Mouse (Mus musculus) forebrain, embryonic 13.5 days (tissue): ENCODE measurements at regions not wholly inside any gene's neighbourhood (a gene's known extent, or its start where the extent isn't known, plus 50 kb on each side); places are given as distances from the start of the nearest gene placed in this dataset.

Experiments
- ATAC-seq: fragments of 200-750 bp; cut with Nextera tagmentation; 2 replicates; pipeline ENCODE4 v1.8.0; 2017
- H3K27ac ChIP-seq: fragments of 300-500 bp; sonication (generic); 2 replicates; pipeline ENCODE4 v1.5.1; 2015; ENCODE audit warnings: inconsistent platforms, mild to moderate bottlenecking, moderate library complexity
- H3K27me3 ChIP-seq: fragments of 300-500 bp; sonication (generic); 2 replicates; pipeline ENCODE4 v1.6.1; 2015; ENCODE audit warnings: mild to moderate bottlenecking, inconsistent platforms
- H3K36me3 ChIP-seq: fragments of 300-500 bp; sonication (generic); 2 replicates; pipeline ENCODE4 v1.6.1; 2015; ENCODE audit warnings: mild to moderate bottlenecking, inconsistent platforms; ENCODE audit not compliant: poor library complexity, severe bottlenecking
- H3K4me1 ChIP-seq: fragments of 300-500 bp; sonication (generic); 2 replicates; pipeline ENCODE4 v1.6.1; 2015; ENCODE audit warnings: inconsistent platforms
- H3K4me2 ChIP-seq: fragments of 300-500 bp; sonication (generic); 2 replicates; pipeline ENCODE4 v1.6.1; 2015; ENCODE audit warnings: inconsistent platforms, mild to moderate bottlenecking, moderate library complexity
- H3K4me3 ChIP-seq: fragments of 300-500 bp; sonication (generic); 2 replicates; pipeline ENCODE4 v1.5.1; 2015; ENCODE audit warnings: mild to moderate bottlenecking, inconsistent platforms
- H3K9ac ChIP-seq: fragments of 300-500 bp; sonication (generic); 2 replicates; pipeline ENCODE4 v1.6.1; 2015; ENCODE audit warnings: mild to moderate bottlenecking, inconsistent platforms
- H3K9me3 ChIP-seq: fragments of 300-500 bp; sonication (generic); replicated peaks from 2 replicates; pipeline ENCODE4 v1.6.1; 2016; ENCODE audit warnings: inconsistent platforms
- WGBS: fragments of 180-500 bp; shearing (Covaris S2); methylation state at CpG from one replicate; pipeline ENCODE4 v1.1.7; 2015; 5-methylcytosine and 5-hydroxymethylcytosine counted together

DNA sequence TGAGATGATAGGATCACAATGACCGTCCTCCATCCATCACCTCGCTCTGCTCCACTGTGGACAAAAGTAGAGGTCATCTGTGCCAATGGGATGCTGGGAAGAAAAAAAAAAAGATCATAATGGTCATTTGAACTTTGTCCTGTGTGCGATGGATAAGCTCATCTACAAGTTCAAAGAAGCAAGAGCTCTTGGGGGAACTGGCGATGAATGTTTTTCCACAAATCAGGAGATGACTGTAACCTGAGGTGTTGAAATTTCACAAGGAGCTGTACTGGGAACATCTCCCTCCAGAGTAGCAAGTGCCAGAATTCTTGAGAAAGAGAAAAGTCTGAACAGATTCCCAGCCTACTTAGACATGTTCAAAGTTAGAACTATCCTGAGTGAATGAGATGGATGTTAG lies 287.0 kb downstream of the Tns3 start:
- ATAC-seq = no peak
- H3K27ac ChIP-seq = no peak overlapping the region
- H3K36me3 ChIP-seq = no peaks in the 10 kb centered on the region
- H3K4me3 ChIP-seq = no peak overlapping the region
- no peak overlapping the region for H3K4me2 ChIP-seq
- no peak overlapping the region for H3K9ac ChIP-seq
- no peaks in the 10 kb centered on the region for H3K27me3 ChIP-seq
- no peaks in the 10 kb centered on the region for H3K4me1 ChIP-seq
- no peaks in the 10 kb centered on the region for H3K9me3 ChIP-seq
- WGBS = 86% methylated on average over 4 of the region's 4 CpGs

DNA sequence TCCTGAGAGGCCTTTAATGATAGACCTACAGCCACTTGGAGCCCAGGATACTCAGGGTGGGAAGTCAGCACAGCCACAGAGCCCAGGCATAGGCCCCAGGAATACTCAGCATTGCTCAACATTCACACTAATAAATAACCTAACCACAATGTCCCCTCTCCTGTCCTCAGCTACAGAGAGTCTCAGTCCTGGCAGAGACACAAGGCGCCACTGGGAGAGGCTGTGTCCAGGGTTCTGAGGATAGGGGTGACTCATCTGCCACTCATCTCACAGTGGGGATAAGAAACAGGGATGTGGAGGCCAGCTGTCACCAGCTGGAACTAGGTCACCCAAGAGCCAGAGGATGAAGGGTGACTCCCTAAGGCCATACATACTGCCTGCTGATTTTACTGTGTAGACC lies 298.8 kb downstream of the Tns3 start:
- Histone ChIP-seq H3K4me3 (no peak overlapping the region), H3K27me3 (no peaks in the 10 kb centered on the region), H3K4me2 (no peak overlapping the region), H3K9me3 (no peaks in the 10 kb centered on the region), H3K9ac (no peak overlapping the region), H3K4me1 (no peaks in the 10 kb centered on the region), H3K36me3 (no peaks in the 10 kb centered on the region), H3K27ac (no peak overlapping the region)
- ATAC-seq = no peak
- WGBS = 79% methylated on average over 1 of the region's 1 CpGs

DNA sequence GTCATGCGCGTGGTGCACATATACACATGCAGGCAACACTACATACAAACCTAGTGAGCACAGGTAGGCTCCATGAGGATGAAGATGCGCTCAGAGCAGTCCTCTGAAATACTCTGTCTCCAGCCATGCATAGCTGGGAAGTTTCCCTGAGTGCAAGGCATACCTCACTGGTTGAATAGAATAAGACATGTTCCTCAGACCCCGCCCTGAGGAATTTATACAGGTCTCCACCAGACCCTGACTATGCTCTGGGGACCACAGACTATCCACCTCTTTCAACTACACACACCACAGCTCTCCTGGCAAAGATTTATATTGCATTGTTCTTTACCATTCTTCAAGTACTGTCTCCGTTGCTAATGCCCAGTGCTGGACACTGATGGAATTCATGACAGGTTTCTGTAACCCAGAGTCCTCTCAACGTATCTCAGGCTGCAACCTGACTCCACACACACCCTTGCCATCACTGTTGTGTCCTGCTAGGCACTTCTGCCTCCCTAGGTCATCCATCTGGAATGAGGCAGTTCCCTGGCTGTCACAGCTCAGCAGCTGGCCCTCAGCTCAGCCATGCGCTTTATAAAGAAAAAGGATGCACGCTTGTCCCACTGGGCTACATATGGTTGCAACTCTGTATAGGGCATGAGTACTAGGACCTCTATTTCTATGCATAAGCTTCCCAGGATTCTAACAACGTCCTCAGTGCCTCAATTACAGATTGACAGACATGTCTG lies 299.5 kb downstream of the Tns3 start:
- Histone ChIP-seq H3K4me1 (no peaks in the 10 kb centered on the region), H3K36me3 (no peaks in the 10 kb centered on the region), H3K27ac (no peak overlapping the region), H3K4me3 (no peak overlapping the region), H3K9me3 (no peaks in the 10 kb centered on the region), H3K9ac (no peak overlapping the region), H3K4me2 (no peak overlapping the region), H3K27me3 (no peaks in the 10 kb centered on the region)
- 85% methylated on average over 9 of the region's 9 CpGs for WGBS
- no peak for ATAC-seq

DNA sequence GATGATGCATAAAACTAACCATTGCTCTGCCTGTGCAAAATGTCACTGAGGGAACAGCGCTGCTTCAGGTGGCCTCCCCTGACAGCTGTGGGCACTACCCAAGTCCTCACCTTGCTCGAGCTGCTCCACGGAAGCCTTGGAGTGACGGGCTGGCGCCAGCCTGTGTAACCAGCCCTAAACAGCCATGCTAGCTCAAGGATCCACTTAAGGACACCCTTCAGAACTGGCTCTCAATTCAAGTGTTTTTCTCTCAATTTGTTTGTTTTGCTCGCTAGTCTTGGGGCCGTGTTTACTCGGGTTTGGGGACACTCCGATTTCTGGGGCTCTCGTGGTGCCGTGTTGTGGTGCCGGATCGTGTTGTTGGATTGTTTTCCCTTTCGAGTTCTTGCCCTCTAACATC lies 319.4 kb downstream of the Tns3 start:
- no peak overlapping the region for H3K27ac ChIP-seq
- H3K4me1 ChIP-seq = no peaks in the 10 kb centered on the region
- no peak overlapping the region for H3K4me3 ChIP-seq
- H3K9ac ChIP-seq = no peak overlapping the region
- no peaks in the 10 kb centered on the region for H3K9me3 ChIP-seq
- 86% methylated on average over 14 of the region's 14 CpGs for WGBS
- no peaks in the 10 kb centered on the region for H3K27me3 ChIP-seq
- H3K4me2 ChIP-seq = no peak overlapping the region
- ATAC-seq = no peak
- H3K36me3 ChIP-seq = no peaks in the 10 kb centered on the region

DNA sequence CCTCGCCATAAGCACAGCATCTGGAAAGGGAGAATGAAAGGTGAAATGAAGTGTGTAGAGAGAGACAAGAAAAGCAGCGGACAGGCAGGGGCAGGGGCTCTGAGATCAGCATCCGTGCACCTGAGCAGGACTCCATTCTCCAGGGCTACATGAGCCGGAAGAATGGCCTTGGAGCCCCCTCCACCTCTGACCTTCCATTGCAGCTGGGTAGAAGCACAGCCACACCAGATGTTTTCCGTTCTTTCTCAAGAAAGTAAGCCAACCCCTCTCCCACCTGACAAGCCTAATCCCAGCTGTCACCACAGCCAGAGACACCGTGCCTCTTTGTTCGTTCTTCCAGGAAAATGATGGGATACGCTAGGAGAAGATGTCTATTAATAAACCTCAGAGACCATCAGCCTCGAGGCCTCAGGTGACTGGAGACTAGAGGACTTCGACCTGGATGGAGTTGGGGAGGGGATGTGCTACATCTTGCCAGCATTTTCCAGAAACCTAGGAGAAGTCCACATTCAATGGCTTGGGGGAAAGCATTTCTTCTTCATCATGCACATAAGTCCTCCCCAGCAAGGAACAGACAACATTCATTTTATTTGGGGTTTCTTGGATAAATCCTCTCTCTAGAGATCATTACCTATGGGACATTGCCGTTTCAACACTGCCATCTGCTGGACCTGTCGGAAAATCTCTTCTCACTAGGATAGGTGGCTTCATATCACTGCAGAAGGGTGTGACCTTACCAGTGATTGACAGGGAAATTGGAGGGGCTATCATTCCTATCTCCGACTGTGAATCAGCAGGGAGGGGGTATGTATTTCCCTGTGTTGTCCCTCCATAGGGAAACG lies 361.8 kb downstream of the Tns3 start:
- Histone ChIP-seq H3K36me3 (no peaks in the 10 kb centered on the region), H3K4me2 (no peak overlapping the region), H3K27ac (no peak overlapping the region), H3K4me3 (no peak overlapping the region), H3K9ac (no peak overlapping the region), H3K4me1 (no peaks in the 10 kb centered on the region), H3K27me3 (no peaks in the 10 kb centered on the region), H3K9me3 (no peaks in the 10 kb centered on the region)
- WGBS = 56% methylated on average over 14 of the region's 14 CpGs
- ATAC-seq = peak; percentile 93

DNA sequence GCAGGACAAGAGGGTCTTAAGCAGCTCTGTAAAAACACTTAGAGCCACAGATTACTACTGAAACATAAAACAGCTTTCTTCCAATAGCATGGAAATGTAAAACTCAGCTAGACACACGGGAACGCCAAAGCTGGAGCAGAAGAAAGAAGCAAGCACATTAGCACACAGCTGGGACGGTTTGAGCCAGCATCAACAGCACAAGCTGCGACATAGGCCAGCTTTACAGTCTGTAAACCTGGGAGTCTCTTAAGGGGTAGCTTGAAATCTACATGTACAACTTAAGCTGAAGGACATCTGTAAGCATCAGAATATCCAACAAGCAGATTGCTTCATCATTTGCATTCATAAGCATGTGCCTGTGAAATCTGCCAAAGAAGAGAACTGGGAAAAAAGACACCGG lies 366.9 kb downstream of the Tns3 start:
- no peak for ATAC-seq
- H3K36me3 ChIP-seq = no peaks in the 10 kb centered on the region
- no peak overlapping the region for H3K9ac ChIP-seq
- H3K9me3 ChIP-seq = no peaks in the 10 kb centered on the region
- H3K4me2 ChIP-seq = no peak overlapping the region
- H3K27ac ChIP-seq = no peak overlapping the region
- no peaks in the 10 kb centered on the region for H3K27me3 ChIP-seq
- WGBS = 77% methylated on average over 5 of the region's 5 CpGs
- H3K4me3 ChIP-seq = no peak overlapping the region
- peaks cover 11% of the 10 kb centered on the region for H3K4me1 ChIP-seq

DNA sequence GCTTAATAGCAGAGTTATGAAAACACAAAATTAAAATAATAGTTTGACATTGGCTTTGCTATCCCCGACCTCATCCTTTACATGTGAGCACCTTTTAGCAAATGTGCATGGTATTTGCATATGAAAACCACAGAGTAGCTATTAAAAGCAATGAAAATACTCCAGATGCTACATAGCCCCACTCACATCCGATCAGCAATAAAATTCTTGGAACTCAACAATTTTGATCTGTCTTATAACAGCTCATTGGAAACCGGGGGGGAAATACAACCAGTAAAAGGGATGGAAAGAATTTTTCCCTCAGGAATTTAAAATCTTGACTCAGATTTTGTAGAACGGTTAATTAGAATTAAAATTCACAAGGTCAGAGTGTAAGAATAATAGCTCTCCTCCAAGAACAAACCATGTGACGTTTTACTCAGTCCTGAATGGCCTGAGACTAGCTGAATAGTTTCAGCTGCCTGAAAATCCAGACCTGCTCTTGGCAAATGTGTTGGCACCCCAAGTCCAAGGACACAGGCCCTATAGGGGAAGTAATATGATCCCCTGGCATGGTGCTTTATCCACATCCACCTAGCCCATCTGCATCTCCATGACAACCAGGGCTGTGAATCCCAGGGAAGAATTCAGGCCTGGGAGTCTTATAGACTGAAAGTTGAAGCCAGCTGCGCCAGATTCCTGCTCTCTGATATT lies 370.9 kb downstream of the Tns3 start:
- Histone ChIP-seq H3K27ac (no peak overlapping the region), H3K27me3 (no peaks in the 10 kb centered on the region), H3K4me1 (peaks cover 11% of the 10 kb centered on the region), H3K9me3 (no peaks in the 10 kb centered on the region), H3K36me3 (no peaks in the 10 kb centered on the region), H3K4me2 (no peak overlapping the region), H3K9ac (no peak overlapping the region), H3K4me3 (no peak overlapping the region)
- ATAC-seq = peak; percentile 92
- 29% methylated on average over 6 of the region's 6 CpGs for WGBS

DNA sequence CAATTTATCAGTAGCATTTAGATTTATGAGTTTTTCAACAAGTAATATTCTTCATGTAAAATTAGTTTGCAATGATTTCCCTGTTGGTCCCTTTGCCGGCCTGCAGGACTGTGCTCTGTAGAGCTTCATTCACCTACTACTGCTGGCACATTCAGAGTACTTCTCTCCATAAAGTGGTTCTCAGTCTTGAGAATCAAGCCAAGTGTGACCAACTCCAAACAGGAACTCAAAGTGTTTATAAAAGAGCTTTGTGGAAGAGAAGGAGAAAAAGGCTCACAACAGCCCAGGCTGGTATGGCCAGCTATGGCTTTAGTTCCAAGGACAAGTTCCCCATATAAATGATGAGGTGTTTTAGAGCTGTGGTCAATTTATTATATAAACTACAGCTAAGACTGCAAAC lies 379.1 kb downstream of the Tns3 start:
- H3K36me3 ChIP-seq = no peaks in the 10 kb centered on the region
- no peaks in the 10 kb centered on the region for H3K4me1 ChIP-seq
- WGBS = 91% methylated on average over 1 of the region's 1 CpGs
- no peak overlapping the region for H3K4me2 ChIP-seq
- H3K9ac ChIP-seq = no peak overlapping the region
- ATAC-seq = no peak
- no peaks in the 10 kb centered on the region for H3K27me3 ChIP-seq
- H3K9me3 ChIP-seq = no peaks in the 10 kb centered on the region
- H3K27ac ChIP-seq = no peak overlapping the region
- H3K4me3 ChIP-seq = no peak overlapping the region

DNA sequence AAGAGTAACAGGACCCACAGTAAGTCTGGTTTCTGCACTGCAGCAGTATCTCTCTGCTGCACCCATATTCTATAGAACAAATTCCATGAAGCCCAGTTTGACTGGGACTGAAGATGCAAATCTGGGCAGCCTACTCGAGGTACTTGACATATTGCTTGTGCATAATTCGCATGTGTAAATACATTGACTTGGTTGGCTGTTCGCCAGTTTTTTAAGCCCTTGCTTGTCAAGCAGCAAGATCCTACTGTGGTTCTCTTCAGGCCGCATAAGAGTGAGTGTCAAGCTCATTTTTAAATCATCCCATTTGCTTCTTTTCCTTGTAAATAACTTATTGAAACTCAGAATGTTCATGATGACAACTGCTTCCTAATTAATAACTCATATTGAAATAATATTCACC lies 389.1 kb downstream of the Tns3 start:
- Histone ChIP-seq H3K4me3 (no peak overlapping the region), H3K9me3 (no peaks in the 10 kb centered on the region), H3K4me1 (no peaks in the 10 kb centered on the region), H3K4me2 (no peak overlapping the region), H3K27ac (no peak overlapping the region), H3K9ac (no peak overlapping the region), H3K27me3 (no peaks in the 10 kb centered on the region), H3K36me3 (no peaks in the 10 kb centered on the region)
- ATAC-seq = no peak
- 71% methylated on average over 4 of the region's 4 CpGs for WGBS

DNA sequence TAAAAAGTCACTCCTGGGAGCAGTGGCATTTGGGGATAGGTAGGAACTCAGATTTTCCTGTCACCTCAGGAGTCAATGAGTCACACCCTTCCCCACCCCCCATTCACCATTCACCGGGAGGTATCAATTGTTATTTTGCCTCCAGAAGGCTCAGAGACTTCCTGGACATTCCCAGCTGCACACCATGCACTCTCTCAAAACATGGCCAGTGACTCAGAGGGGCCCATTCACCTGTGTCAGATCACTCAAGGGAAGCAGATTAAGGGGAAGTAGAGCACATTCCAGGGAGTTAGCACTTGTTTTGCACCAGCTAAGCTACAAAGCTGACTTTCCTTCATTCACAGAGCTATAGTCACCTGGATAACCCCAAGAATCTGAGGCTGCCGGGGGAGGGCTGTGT lies 395.2 kb downstream of the Tns3 start:
- H3K27me3 ChIP-seq = no peaks in the 10 kb centered on the region
- no peak overlapping the region for H3K4me2 ChIP-seq
- no peaks in the 10 kb centered on the region for H3K4me1 ChIP-seq
- H3K27ac ChIP-seq = no peak overlapping the region
- no peak overlapping the region for H3K4me3 ChIP-seq
- H3K9ac ChIP-seq = no peak overlapping the region
- H3K9me3 ChIP-seq = no peaks in the 10 kb centered on the region
- WGBS = 86% methylated on average over 2 of the region's 2 CpGs
- no peaks in the 10 kb centered on the region for H3K36me3 ChIP-seq
- ATAC-seq = no peak

DNA sequence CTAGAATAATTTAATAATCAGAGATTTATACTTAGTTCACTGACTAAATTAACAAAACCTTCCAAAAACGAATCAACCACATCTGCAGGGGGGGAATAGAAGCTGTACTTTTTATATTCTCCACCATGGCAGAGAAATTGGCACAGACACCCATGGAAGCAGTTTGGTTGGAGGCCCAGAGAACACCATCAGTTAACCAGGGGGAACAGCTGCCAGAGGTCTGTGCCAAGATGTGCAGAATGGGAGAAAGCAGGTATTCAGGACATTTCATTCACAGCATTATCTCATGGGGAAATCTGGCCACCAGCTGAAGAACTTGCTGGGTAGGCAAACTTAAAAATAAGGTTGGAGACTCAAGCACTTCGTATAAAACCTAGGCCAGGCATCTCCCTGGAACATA lies 410.3 kb downstream of the Tns3 start:
- H3K27ac ChIP-seq = no peak overlapping the region
- H3K4me1 ChIP-seq = no peaks in the 10 kb centered on the region
- H3K4me2 ChIP-seq = no peak overlapping the region
- no peaks in the 10 kb centered on the region for H3K9me3 ChIP-seq
- no peaks in the 10 kb centered on the region for H3K27me3 ChIP-seq
- no peaks in the 10 kb centered on the region for H3K36me3 ChIP-seq
- no peak overlapping the region for H3K9ac ChIP-seq
- H3K4me3 ChIP-seq = no peak overlapping the region
- no peak for ATAC-seq
- WGBS = 64% methylated on average over 2 of the region's 2 CpGs

DNA sequence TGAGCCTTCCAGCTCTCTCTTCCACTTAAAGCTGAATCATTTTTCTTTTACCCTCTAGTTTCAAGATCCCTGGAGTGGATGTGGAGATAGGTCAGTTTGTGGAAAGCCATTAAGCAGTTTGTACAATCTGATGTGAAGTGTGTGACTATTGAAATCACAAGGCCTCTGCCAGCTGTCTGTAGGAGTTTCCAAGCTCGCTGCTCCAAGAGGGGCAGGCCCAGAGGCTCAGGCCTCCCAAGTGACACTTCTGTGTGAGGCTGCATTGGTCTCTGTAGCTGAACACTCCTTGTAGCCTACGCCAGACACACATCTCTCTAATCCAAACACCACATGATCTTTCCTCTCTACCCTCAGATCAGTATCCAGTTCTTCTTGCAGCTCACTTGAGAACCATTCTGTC lies 413.0 kb downstream of the Tns3 start:
- Histone ChIP-seq H3K4me3 (no peak overlapping the region), H3K27me3 (no peaks in the 10 kb centered on the region), H3K4me2 (no peak overlapping the region), H3K36me3 (no peaks in the 10 kb centered on the region), H3K4me1 (no peaks in the 10 kb centered on the region), H3K27ac (no peak overlapping the region), H3K9me3 (no peaks in the 10 kb centered on the region), H3K9ac (no peak overlapping the region)
- no peak for ATAC-seq
- 72% methylated on average over 2 of the region's 2 CpGs for WGBS
